Mouse (Mus musculus): ENCODE results near the gene Eif3f. TPM values are rescaled to one million over a fixed set of nuclear protein-coding genes. Genes with fewer than 3 reads are reported as not detected.

Gene Eif3f
- polyA plus RNA-seq (2012; fragmentation: generic; extraction: Trizol), result 100 to 1,000 TPM; 283 to 407 TPM

GRCm38 (mm10) chr7:108933794-108934731 is at the start of gene Eif3f:
Gene Eif3f, plus strand, starts transcription at chr7:108934417.

GRCm38 (mm10) chr7:108884906-108885305 is 49.3 kb upstream of the Eif3f start, which contains the start of gene Olfr518:
Gene Olfr518, minus strand, starts transcription at chr7:108885006.

GRCm38 (mm10) chr7:108894320-108894719 is 39.9 kb upstream of the Eif3f start, which contains the start of gene Olfr519:
Gene Olfr519, minus strand, starts transcription at chr7:108894420.

GRCm38 (mm10) chr7:108929726-108930393 is 4.4 kb upstream of the Eif3f start, which contains the start of gene Nlrp10:
Gene Nlrp10, minus strand, starts transcription at chr7:108930178.

GRCm38 (mm10) chr7:108950312-108950761 is 16.1 kb downstream of the Eif3f start, which contains the start of gene Tub:
Gene Tub, plus strand, starts transcription at chr7:108950338.

Other genes with a start within 250 kb of the Eif3f start
- not detected for gene Olfr512, start 221.1 kb upstream of the Eif3f start, polyA plus RNA-seq (2012; fragmentation: generic; extraction: Trizol)
- gene Olfr513, start 183.4 kb upstream of the Eif3f start, polyA plus RNA-seq (2012; fragmentation: generic; extraction: Trizol), result not detected
- gene Olfr514, start 108.4 kb upstream of the Eif3f start, polyA plus RNA-seq (2012; fragmentation: generic; extraction: Trizol), result not detected
- gene Olfr516, start 83.9 kb upstream of the Eif3f start, polyA plus RNA-seq (2012; fragmentation: generic; extraction: Trizol), result not detected
- not detected for gene Olfr517, start 62.0 kb upstream of the Eif3f start, polyA plus RNA-seq (2012; fragmentation: generic; extraction: Trizol)
- not detected for gene Olfr518, start 49.4 kb upstream of the Eif3f start, polyA plus RNA-seq (2012; fragmentation: generic; extraction: Trizol)
- not detected for gene Olfr519, start 40.0 kb upstream of the Eif3f start, polyA plus RNA-seq (2012; fragmentation: generic; extraction: Trizol)
- under 1 TPM in 1 of 2 experiments, not detected in 1; 0.07 TPM for gene Nlrp10, start 4.2 kb upstream of the Eif3f start, polyA plus RNA-seq (2012; fragmentation: generic; extraction: Trizol)
- gene Tub, start 15.9 kb downstream of the Eif3f start, polyA plus RNA-seq (2012; fragmentation: generic; extraction: Trizol), result under 1 TPM in 1 of 2 experiments, not detected in 1; 0.05 TPM
- under 1 TPM in 1 of 2 experiments, not detected in 1; under 0.01 TPM for gene Ric3, start 148.9 kb downstream of the Eif3f start, polyA plus RNA-seq (2012; fragmentation: generic; extraction: Trizol)
- 10 to 100 TPM; 11.3 to 84.2 TPM for gene Lmo1, start 240.8 kb downstream of the Eif3f start, polyA plus RNA-seq (2012; fragmentation: generic; extraction: Trizol)